Mouse (Mus musculus) bone marrow macrophage, adult 2 months (primary cell): Measurements from ENCODE around the gene Orc3. TPM values are rescaled to one million over a fixed set of nuclear protein-coding genes. Genes with fewer than 3 reads are reported as not detected.
"Not testable (repeated sequence)": the region's sequence is repeated elsewhere in the genome, so short reads cannot be mapped to it uniquely, and the experiment has no call there.

ENCODE experiments used
- H3K27ac ChIP-seq: 2 replicates; pipeline ENCODE4 v1.5.1; 2012; ENCODE audit warnings: low read depth, low read length; ENCODE audit not compliant: insufficient read depth
- H3K4me1 ChIP-seq: 2 replicates; pipeline ENCODE4 v1.6.1; 2012; ENCODE audit warnings: low read length; ENCODE audit not compliant: control insufficient read depth, insufficient read depth
- H3K4me3 ChIP-seq: 2 replicates; pipeline ENCODE4 v1.5.1; 2012; ENCODE audit warnings: mild to moderate bottlenecking, low read length, moderate library complexity; ENCODE audit not compliant: insufficient read depth
- CTCF ChIP-seq: IDR thresholded peaks from 2 replicates; pipeline ENCODE4 v1.5.1; 2012; ENCODE audit warnings: low read depth, mild to moderate bottlenecking, low read length, moderate library complexity
- POLR2A ChIP-seq: IDR thresholded peaks from 2 replicates; pipeline ENCODE4 v1.6.1; 2012; ENCODE audit warnings: mild to moderate bottlenecking, low read depth, low read length, borderline replicate concordance
- polyA plus RNA-seq: library from polyadenylated mRNA; stranded (reverse); fragments of >200 nt; gene quantifications from 2 replicates; pipeline ENCODE4 v1.2.4, GENCODE M21; 2012; ENCODE audit not compliant: missing spikeins, insufficient read depth, insufficient read length

The Orc3 gene
- polyA plus RNA-seq, 1 experiment = 43.2 TPM

GRCm38 (mm10) chr4:34584871-34585607, 29.7 kb downstream of the Orc3 start:
- Histone ChIP-seq H3K27ac (no peak overlapping the region), H3K4me3 (no peak overlapping the region), H3K4me1 (no peaks in the 10 kb centered on the region)
- TF ChIP-seq POLR2A = no peak
- no peak for TF ChIP-seq CTCF

GRCm38 (mm10) chr4:34583427-34583826, 31.3 kb downstream of the Orc3 start:
- Histone ChIP-seq H3K4me3 (no peak overlapping the region), H3K27ac (no peak overlapping the region), H3K4me1 (no peaks in the 10 kb centered on the region)
- TF ChIP-seq CTCF (no peak), POLR2A (no peak)

GRCm38 (mm10) chr4:34582476-34582875, 32.3 kb downstream of the Orc3 start:
- TF ChIP-seq CTCF = no peak
- no peak for TF ChIP-seq POLR2A
- no peak overlapping the region for H3K4me3 ChIP-seq
- no peaks in the 10 kb centered on the region; the same call in 1 of the 2 replicates for H3K4me1 ChIP-seq
- no peak overlapping the region for H3K27ac ChIP-seq

GRCm38 (mm10) chr4:34581990-34582389, 32.8 kb downstream of the Orc3 start:
- Histone ChIP-seq H3K4me1 (no peaks in the 10 kb centered on the region; the same call in 1 of the 2 replicates), H3K4me3 (no peak overlapping the region), H3K27ac (no peak overlapping the region)
- TF ChIP-seq CTCF = no peak
- no peak for TF ChIP-seq POLR2A

- H3K27ac ChIP-seq, H3K4me3 ChIP-seq, H3K4me1 ChIP-seq: not testable (repeated sequence)
Observed at GRCm38 (mm10) chr4:34581489-34581888, 33.3 kb downstream of the Orc3 start.

GRCm38 (mm10) chr4:34579215-34579614, 35.5 kb downstream of the Orc3 start:
- H3K27ac ChIP-seq = no peak overlapping the region
- no peak for TF ChIP-seq CTCF
- no peak for TF ChIP-seq POLR2A
- H3K4me3 ChIP-seq = no peak overlapping the region
- H3K4me1 ChIP-seq = no peaks in the 10 kb centered on the region; the same call in 1 of the 2 replicates

- Histone ChIP-seq H3K27ac (no peak overlapping the region), H3K4me3 (no peak overlapping the region), H3K4me1 (no peaks in the 10 kb centered on the region; the same call in 1 of the 2 replicates)
- TF ChIP-seq POLR2A (no peak), CTCF (no peak)
Observed at GRCm38 (mm10) chr4:34577028-34577427, 37.7 kb downstream of the Orc3 start.

GRCm38 (mm10) chr4:34572876-34573275, 41.9 kb downstream of the Orc3 start:
- Histone ChIP-seq H3K4me1 (no peaks in the 10 kb centered on the region; the same call in 1 of the 2 replicates), H3K27ac (no peak overlapping the region), H3K4me3 (no peak overlapping the region)
- TF ChIP-seq POLR2A (no peak), CTCF (no peak)

GRCm38 (mm10) chr4:34566226-34566625, 48.5 kb downstream of the Orc3 start:
- TF ChIP-seq CTCF (no peak), POLR2A (no peak)
- Histone ChIP-seq H3K4me1 (no peaks in the 10 kb centered on the region), H3K4me3 (no peak overlapping the region), H3K27ac (no peak overlapping the region)

- Histone ChIP-seq H3K27ac (no peak overlapping the region), H3K4me1 (peaks cover 8% of the 10 kb centered on the region), H3K4me3 (no peak overlapping the region)
- TF ChIP-seq CTCF = no peak; the same call in 1 of the 2 replicates
- TF ChIP-seq POLR2A = no peak
Observed at GRCm38 (mm10) chr4:34560971-34561370, 53.8 kb downstream of the Orc3 start.

GRCm38 (mm10) chr4:34556183-34556582, 58.6 kb downstream of the Orc3 start:
- H3K4me1 ChIP-seq = peaks cover 17% of the 10 kb centered on the region
- no peak overlapping the region for H3K27ac ChIP-seq

More at GRCm38 (mm10) chr4:34556183-34556582, 58.6 kb downstream of the Orc3 start:
- no peak overlapping the region for H3K4me3 ChIP-seq
- TF ChIP-seq POLR2A (no peak), CTCF (no peak)
